Mouse (Mus musculus) forebrain, embryonic 11.5 days (tissue): Measurements from ENCODE around the gene Rps2. TPM values are rescaled to one million over a fixed set of nuclear protein-coding genes. Genes with fewer than 3 reads are reported as not detected.
A peak's percentile ranks its signal among the peaks of the same experiment; 100 is the strongest.

ENCODE experiments used
- ATAC-seq: fragments of 200-750 bp; cut with Nextera tagmentation; replicated peaks from 2 replicates; pipeline ENCODE4 v1.8.0; 2017; ENCODE audit warnings: moderate TSS enrichment; ENCODE audit not compliant: low FRiP score
- DNase-seq: peaks from one replicate; pipeline ENCODE4 v3.0.0-alpha.2; 2017; ENCODE audit warnings: low spot score
- H3K27ac ChIP-seq: fragments of 300-500 bp; sonication (generic); 2 replicates; pipeline ENCODE4 v1.5.1; 2014; ENCODE audit warnings: low read depth, low read length
- H3K27me3 ChIP-seq: fragments of 300-500 bp; sonication (generic); 2 replicates; pipeline ENCODE4 v1.6.1; 2014; ENCODE audit warnings: mild to moderate bottlenecking, low read length, mixed read lengths; ENCODE audit not compliant: control insufficient read depth, insufficient read depth
- H3K36me3 ChIP-seq: fragments of 300-500 bp; sonication (generic); 2 replicates; pipeline ENCODE4 v1.6.1; 2014; ENCODE audit warnings: mild to moderate bottlenecking, low read length, moderate library complexity, mixed read lengths; ENCODE audit not compliant: control insufficient read depth, insufficient read depth
- H3K4me1 ChIP-seq: fragments of 300-500 bp; sonication (generic); replicated peaks from 2 replicates; pipeline ENCODE4 v1.6.1; 2014; ENCODE audit warnings: low read length, mixed read lengths; ENCODE audit not compliant: control insufficient read depth, insufficient read depth
- H3K4me2 ChIP-seq: fragments of 300-500 bp; sonication (generic); 2 replicates; pipeline ENCODE4 v1.6.1; 2014; ENCODE audit warnings: low read depth, mild to moderate bottlenecking, low read length, moderate library complexity, mixed read lengths; ENCODE audit not compliant: severe bottlenecking
- H3K4me3 ChIP-seq: fragments of 300-500 bp; sonication (generic); 2 replicates; pipeline ENCODE4 v1.5.1; 2014; ENCODE audit warnings: low read depth, low read length
- H3K9ac ChIP-seq: fragments of 300-500 bp; sonication (generic); 2 replicates; pipeline ENCODE4 v1.6.1; 2014; ENCODE audit warnings: low read length
- H3K9me3 ChIP-seq: fragments of 300-500 bp; sonication (generic); 2 replicates; pipeline ENCODE4 v1.6.1; 2016; ENCODE audit warnings: low read length, mixed read lengths; ENCODE audit not compliant: control insufficient read depth
- WGBS: fragments of 180-500 bp; shearing (Covaris S2); extraction: QIAGEN DNeasy Blood & Tissue Kit; methylation state at CpG from one replicate; pipeline ENCODE4 v1.1.7; 2014; 5-methylcytosine and 5-hydroxymethylcytosine counted together
- polyA plus RNA-seq: library from polyadenylated mRNA; unstranded; fragments of >200 nt; fragmentation: Nextera tagmentation; extraction: Ambion mirVana; gene quantifications from 2 replicates; pipeline ENCODE4 v1.2.1, GENCODE M21; 2014

The Rps2 gene
- polyA plus RNA-seq, 1 experiment from 2014 or later: 1,407 TPM

DNA sequence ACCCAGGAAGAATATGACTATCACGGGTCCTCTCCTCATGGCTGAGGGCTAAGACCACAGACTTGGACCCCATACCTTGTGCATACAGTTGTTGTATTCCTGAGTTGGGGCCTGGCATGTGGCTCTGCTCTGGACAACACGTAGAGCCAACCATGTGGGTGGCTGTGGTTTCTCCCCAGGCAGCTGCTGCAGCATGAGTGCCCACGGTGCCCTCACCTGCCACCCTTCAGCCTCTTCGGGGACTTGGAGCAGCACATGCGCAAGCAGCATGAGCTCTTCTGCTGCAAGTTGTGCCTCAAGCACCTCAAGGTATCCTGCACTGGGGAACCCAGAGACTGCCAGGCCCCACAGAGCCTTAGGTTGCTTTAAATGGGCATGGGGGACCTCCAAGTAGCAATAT is 41.0 kb upstream of the Rps2 start:
- ATAC-seq (no peak), DNase-seq (no peak)
- Histone ChIP-seq H3K36me3 (peaks cover 13% of the 10 kb centered on the region; the same call in 1 of the 2 replicates), H3K27me3 (no peaks in the 10 kb centered on the region), H3K27ac (no peak overlapping the region), H3K9me3 (no peaks in the 10 kb centered on the region), H3K4me3 (no peak overlapping the region), H3K4me1 (no peaks in the 10 kb centered on the region; the same call in 1 of the 2 replicates), H3K9ac (no peak overlapping the region), H3K4me2 (no peak overlapping the region)
- WGBS: 96% methylated on average over 5 of the region's 5 CpGs

GRCm38 (mm10) chr17:24677500-24678080 is 40.3 kb upstream of the Rps2 start:
- Histone ChIP-seq H3K9me3 (no peaks in the 10 kb centered on the region), H3K36me3 (peaks cover 13% of the 10 kb centered on the region; the same call in 1 of the 2 replicates), H3K9ac (no peak overlapping the region), H3K4me2 (no peak overlapping the region), H3K4me1 (no peaks in the 10 kb centered on the region), H3K27me3 (no peaks in the 10 kb centered on the region), H3K4me3 (no peak overlapping the region), H3K27ac (no peak overlapping the region)
- DNase-seq (no peak), ATAC-seq (no peak)
- 93% methylated on average over 24 of the region's 24 CpGs for WGBS

DNA sequence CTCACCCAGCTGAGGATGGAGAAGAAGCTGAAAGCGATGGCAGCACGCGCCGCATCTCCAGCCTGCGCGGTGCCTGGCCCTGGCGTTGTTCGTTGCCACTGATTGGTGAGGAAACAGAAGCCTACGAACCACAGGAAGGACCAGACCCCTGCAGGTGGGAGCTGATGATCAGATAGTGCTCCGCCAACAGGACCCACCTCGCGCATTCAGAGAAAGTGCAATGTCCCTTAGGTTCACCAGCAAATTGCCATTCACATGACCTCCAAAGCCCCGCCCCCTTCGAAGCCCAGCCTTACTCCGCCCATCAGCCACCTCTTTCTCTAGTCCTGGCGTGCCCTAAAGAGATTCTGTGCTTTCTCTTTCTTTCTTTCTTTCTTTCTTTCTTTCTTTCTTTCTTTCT is 31.4 kb upstream of the Rps2 start:
- ATAC-seq (no peak), DNase-seq (no peak)
- no peak overlapping the region for H3K4me3 ChIP-seq
- H3K4me1 ChIP-seq: 0 out of 2 replicates have a peak, but pooled peaks cover 7% of the 10 kb centered on the region
- no peaks in the 10 kb centered on the region for H3K36me3 ChIP-seq
- no peak overlapping the region for H3K9ac ChIP-seq
- H3K4me2 ChIP-seq: peak overlapping the region; percentile 32
- no peak overlapping the region for H3K27ac ChIP-seq
- 20% methylated on average over 16 of the region's 16 CpGs for WGBS
- H3K9me3 ChIP-seq: no peaks in the 10 kb centered on the region
- H3K27me3 ChIP-seq: peaks cover 32% of the 10 kb centered on the region

DNA sequence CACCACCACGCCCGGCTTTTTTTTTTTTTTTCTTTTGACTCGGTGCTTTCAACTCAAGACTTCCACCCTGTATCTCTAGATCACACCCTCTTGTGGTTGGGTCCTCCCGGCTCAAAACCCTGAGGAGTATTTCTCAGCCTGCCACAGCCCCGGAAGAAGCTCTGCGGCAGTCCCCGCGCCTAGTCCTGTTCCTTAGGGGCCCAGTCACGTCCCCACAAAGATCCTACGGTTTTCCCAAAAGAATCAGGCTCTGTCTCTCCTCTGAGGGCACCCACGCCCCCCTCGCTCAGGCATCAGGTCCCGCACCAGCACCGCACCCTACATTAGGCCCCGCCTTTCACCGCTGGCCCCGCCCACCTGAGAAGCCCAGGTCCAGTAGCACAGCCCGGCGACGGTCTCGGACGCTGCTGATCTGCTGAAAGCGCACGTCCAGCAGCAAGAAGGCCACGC is 30.7 kb upstream of the Rps2 start:
- no peak overlapping the region for H3K27ac ChIP-seq
- H3K9ac ChIP-seq: peak overlapping the region; percentile 43; the same call in 1 of the 2 replicates
- H3K4me3 ChIP-seq: peak overlapping the region; percentile 22; the same call in 1 of the 2 replicates
- H3K9me3 ChIP-seq: no peaks in the 10 kb centered on the region
- no peaks in the 10 kb centered on the region for H3K36me3 ChIP-seq
- ATAC-seq (peak; percentile 59), DNase-seq (peak; percentile 74)
- peaks cover 32% of the 10 kb centered on the region for H3K27me3 ChIP-seq
- WGBS: 1% methylated on average over 24 of the region's 25 CpGs
- H3K4me1 ChIP-seq: 0 out of 2 replicates have a peak, but pooled peaks cover 7% of the 10 kb centered on the region
- H3K4me2 ChIP-seq: peak overlapping the region; percentile 44

- ATAC-seq: no peak
- Histone ChIP-seq H3K9me3 (no peaks in the 10 kb centered on the region), H3K36me3 (no peaks in the 10 kb centered on the region), H3K4me1 (0 out of 2 replicates have a peak, but pooled peaks cover 7% of the 10 kb centered on the region), H3K4me2 (peak overlapping the region; percentile 44), H3K27me3 (peaks cover 32% of the 10 kb centered on the region), H3K9ac (peak overlapping the region; percentile 43; the same call in 1 of the 2 replicates), H3K4me3 (peak overlapping the region; percentile 22; the same call in 1 of the 2 replicates), H3K27ac (no peak overlapping the region)
- no peak for DNase-seq
- WGBS: 21% methylated on average over 23 of the region's 23 CpGs
Observed at GRCm38 (mm10) chr17:24687599-24687998, 30.3 kb upstream of the Rps2 start.

DNA sequence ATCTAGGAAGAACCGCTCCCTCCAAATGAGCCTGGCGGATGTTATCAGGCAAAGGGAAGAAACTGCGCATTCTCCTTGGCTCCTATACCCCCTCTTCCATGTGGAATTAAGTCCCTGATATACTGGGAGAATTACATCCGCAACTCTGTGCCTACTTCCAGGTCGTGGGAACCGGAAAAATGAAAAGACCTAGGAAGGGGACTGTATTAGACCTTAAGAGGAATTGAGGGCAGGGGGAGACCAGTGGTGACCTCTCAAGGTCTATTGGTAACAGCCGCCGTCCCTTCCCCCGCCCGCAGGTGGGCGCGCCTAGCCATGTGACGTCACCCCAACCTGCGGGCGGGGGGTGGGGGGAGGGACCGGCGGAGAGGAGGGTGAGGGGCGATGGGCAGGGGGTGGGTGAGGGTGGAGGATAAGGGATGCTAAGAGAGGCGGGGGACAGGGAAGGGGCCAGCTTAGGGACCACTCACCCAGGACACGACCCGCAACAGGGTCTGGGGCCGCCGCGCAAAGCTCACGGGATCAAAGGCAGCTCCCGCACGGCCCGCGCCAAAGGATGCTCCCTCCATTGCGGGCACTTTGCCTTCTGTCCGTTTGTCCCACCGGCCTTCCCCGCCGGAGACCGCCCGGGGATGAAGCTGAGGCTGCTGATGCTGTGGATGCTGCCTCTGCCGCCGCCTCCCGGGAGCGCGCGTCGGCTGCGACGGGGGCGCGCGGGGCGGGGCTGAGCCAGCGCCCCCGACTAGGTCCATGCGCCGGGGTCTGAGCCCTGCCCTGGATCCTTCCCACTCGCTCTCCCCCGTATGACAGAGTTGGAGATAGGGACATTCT is 28.4 kb upstream of the Rps2 start, which contains the start of gene Syngr3:
Gene Syngr3 (minus strand): TSS at position 705 of the 831 bp plus-strand sequence.
- Histone ChIP-seq H3K4me2 (peak within 1 kb of the TSS; percentile 65), H3K27me3 (peaks cover 32% of the 10 kb centered on the region), H3K36me3 (no peaks in the 10 kb centered on the region), H3K9me3 (no peaks in the 10 kb centered on the region), H3K4me1 (0 out of 2 replicates have a peak, but pooled peaks cover 7% of the 10 kb centered on the region), H3K9ac (peak within 1 kb of the TSS; percentile 69), H3K27ac (no peak within 1 kb of the TSS), H3K4me3 (peak within 1 kb of the TSS; percentile 65)
- peak; percentile 38; the same call in 1 of the 2 replicates for ATAC-seq
- WGBS: 1% methylated on average over 51 of the region's 55 CpGs
- peak; percentile 71 for DNase-seq

- peaks cover 28% of the 10 kb centered on the region for H3K27me3 ChIP-seq
- ATAC-seq (no peak), DNase-seq (peak; percentile 24)
Observed at GRCm38 (mm10) chr17:24692385-24692784, 25.5 kb upstream of the Rps2 start.

GRCm38 (mm10) chr17:24695326-24696010 is 22.4 kb upstream of the Rps2 start:
- Histone ChIP-seq H3K36me3 (peaks cover 3% of the 10 kb centered on the region; the same call in 1 of the 2 replicates), H3K27me3 (peaks cover 6% of the 10 kb centered on the region; the same call in 1 of the 2 replicates), H3K9me3 (no peaks in the 10 kb centered on the region), H3K4me1 (peaks cover 10% of the 10 kb centered on the region), H3K4me2 (peak overlapping the region; percentile 70), H3K4me3 (peak overlapping the region; percentile 80), H3K27ac (peak overlapping the region; percentile 71), H3K9ac (peak overlapping the region; percentile 94)
- 6% methylated on average over 51 of the region's 51 CpGs for WGBS
- no peak for DNase-seq
- peak; percentile 57 for ATAC-seq

More at GRCm38 (mm10) chr17:24692385-24692784, 25.5 kb upstream of the Rps2 start:
- H3K4me3 ChIP-seq: no peak overlapping the region
- H3K9ac ChIP-seq: no peak overlapping the region
- H3K9me3 ChIP-seq: no peaks in the 10 kb centered on the region
- 93% methylated on average over 5 of the region's 5 CpGs for WGBS
- H3K4me1 ChIP-seq: peaks cover 12% of the 10 kb centered on the region; the same call in 1 of the 2 replicates
- H3K36me3 ChIP-seq: no peaks in the 10 kb centered on the region
- no peak overlapping the region for H3K27ac ChIP-seq
- H3K4me2 ChIP-seq: no peak overlapping the region
